Mouse (Mus musculus) liver, embryonic 12.5 days (tissue): Measurements from ENCODE around the gene Aup1. TPM values are rescaled to one million over a fixed set of nuclear protein-coding genes. Genes with fewer than 3 reads are reported as not detected.

Experiments used
- ATAC-seq: fragments of 200-750 bp; cut with Nextera tagmentation; 2 replicates; pipeline ENCODE4 v1.8.0; 2017; ENCODE audit warnings: moderate number of reproducible peaks, mild to moderate bottlenecking, moderate library complexity
- H3K27ac ChIP-seq: fragments of 300-500 bp; sonication (generic); 2 replicates; pipeline ENCODE4 v1.5.1; 2016; ENCODE audit warnings: mild to moderate bottlenecking
- H3K27me3 ChIP-seq: fragments of 300-500 bp; sonication (generic); replicated peaks from 2 replicates; pipeline ENCODE4 v1.6.1; 2016; ENCODE audit warnings: mild to moderate bottlenecking, moderate library complexity
- H3K36me3 ChIP-seq: fragments of 300-500 bp; sonication (generic); 2 replicates; pipeline ENCODE4 v1.6.1; 2016; ENCODE audit warnings: mild to moderate bottlenecking, moderate library complexity
- H3K4me1 ChIP-seq: fragments of 300-500 bp; sonication (generic); 2 replicates; pipeline ENCODE4 v1.6.1; 2016
- H3K4me2 ChIP-seq: fragments of 300-500 bp; sonication (generic); 2 replicates; pipeline ENCODE4 v1.6.1; 2016; ENCODE audit warnings: mild to moderate bottlenecking, moderate library complexity
- H3K4me3 ChIP-seq: fragments of 300-500 bp; sonication (generic); 2 replicates; pipeline ENCODE4 v1.5.1; 2016; ENCODE audit warnings: mild to moderate bottlenecking, moderate library complexity
- H3K9ac ChIP-seq: fragments of 300-500 bp; sonication (generic); 2 replicates; pipeline ENCODE4 v1.6.1; 2016; ENCODE audit warnings: mild to moderate bottlenecking, moderate library complexity
- H3K9me3 ChIP-seq: fragments of 300-500 bp; sonication (generic); replicated peaks from 2 replicates; pipeline ENCODE4 v1.6.1; 2016; ENCODE audit warnings: mild to moderate bottlenecking, moderate library complexity
- WGBS: fragments of 180-500 bp; shearing (Covaris S2); methylation state at CpG from one replicate; pipeline ENCODE4 v1.1.7; 2016; ENCODE audit not compliant: insufficient replicate concordance; 5-methylcytosine and 5-hydroxymethylcytosine counted together
- polyA plus RNA-seq: library from polyadenylated mRNA; unstranded; fragments of >200 nt; fragmentation: Nextera tagmentation; extraction: Ambion mirVana; gene quantifications from 2 replicates; pipeline ENCODE4 v1.2.1, GENCODE M21; 2016

Gene Aup1
- polyA plus RNA-seq, 1 experiment from 2014 or later, result 233 TPM

DNA sequence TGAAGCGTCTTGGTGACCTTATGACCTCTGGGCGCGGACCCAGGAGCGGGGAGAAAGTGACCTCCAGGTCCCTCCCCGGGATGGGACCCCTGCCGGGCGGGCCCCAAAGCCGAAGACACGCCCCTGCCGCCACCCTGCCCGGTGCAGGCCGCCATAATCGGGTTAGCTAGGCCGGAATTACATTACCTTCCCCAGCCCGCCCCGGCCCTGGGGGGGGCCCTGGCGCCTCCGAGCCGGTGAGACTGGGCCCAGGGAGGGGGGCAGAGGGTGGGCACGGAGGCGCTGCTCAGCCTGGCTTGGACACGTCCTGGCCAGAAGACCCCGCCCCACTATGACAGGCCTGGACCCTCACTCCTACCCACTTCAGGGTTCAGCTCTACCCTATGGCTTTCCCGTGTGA is 16.9 kb downstream of the Aup1 start:
- H3K4me3 ChIP-seq, result 0 out of 2 replicates have a peak overlapping the region, but pooled peaks have one; percentile 11
- WGBS, result 2% methylated on average over 21 of the region's 24 CpGs
- H3K4me2 ChIP-seq, result peak overlapping the region; percentile 36
- H3K36me3 ChIP-seq, result no peaks in the 10 kb centered on the region
- no peak overlapping the region for H3K9ac ChIP-seq
- no peak for ATAC-seq
- no peak overlapping the region for H3K27ac ChIP-seq
- peaks cover 100% of the 10 kb centered on the region for H3K27me3 ChIP-seq
- peaks cover 33% of the 10 kb centered on the region for H3K4me1 ChIP-seq
- H3K9me3 ChIP-seq, result no peaks in the 10 kb centered on the region

DNA sequence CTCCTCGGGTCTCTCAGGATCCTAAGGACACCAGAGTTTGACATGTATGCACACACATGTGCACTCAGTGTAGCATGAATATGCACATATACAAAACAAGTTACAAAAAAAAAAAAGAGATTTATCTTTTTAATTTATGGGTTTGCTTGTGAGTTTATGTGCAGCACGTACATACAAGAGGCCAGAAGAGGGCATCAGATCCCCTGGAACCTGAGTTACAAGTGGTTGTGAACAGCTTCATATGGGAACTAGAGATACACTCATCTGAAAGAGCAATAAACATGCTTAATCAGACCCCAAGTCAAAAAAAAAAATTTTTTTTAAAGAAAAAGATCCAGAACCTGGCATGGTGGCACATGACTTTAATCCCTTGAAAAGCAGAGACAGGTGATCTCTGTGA is 20.7 kb downstream of the Aup1 start:
- WGBS, result 23% methylated on average over 2 of the region's 2 CpGs
- no peak overlapping the region for H3K4me2 ChIP-seq
- H3K27ac ChIP-seq, result no peak overlapping the region
- peaks cover 35% of the 10 kb centered on the region for H3K4me1 ChIP-seq
- no peak overlapping the region for H3K4me3 ChIP-seq
- ATAC-seq, result no peak
- H3K9ac ChIP-seq, result no peak overlapping the region
- H3K36me3 ChIP-seq, result peaks cover 6% of the 10 kb centered on the region
- H3K27me3 ChIP-seq, result peaks cover 76% of the 10 kb centered on the region
- H3K9me3 ChIP-seq, result no peaks in the 10 kb centered on the region

DNA sequence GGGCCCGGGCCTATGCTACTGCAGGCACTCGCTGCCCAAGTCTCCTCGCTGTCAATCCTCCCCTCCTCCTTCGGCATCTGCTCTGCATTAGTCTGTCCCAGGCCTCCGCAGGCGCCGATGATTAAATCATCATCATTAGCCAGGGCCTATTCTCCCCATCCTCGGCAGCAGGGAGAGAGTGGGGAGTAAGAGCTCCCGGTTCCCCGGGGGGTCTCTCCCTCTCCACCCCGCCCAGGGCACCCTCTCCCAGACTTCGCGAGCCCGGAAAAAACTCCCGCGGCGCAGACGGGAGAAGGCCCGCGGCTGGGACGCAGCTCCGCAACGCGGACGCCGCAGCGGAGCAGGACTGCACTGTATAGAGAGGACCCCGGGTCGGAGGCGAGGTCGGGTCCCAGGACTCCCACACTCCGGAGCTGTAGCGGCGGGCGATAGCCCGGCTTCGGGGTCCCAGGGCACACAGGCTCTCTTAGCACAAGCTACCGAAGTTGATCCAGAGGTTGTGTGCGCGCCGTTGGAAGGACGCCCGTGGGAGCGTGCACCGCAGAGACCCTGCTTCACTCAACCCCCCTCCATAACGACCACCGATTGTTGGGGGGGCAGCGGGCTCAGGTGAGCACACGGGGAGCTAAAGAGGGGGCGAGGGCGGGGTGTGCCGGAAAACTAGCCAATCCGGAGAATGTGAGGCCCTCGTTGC is 23.5 kb downstream of the Aup1 start, which contains the start of gene Pcgf1:
Gene Pcgf1, plus strand, starts transcription at position 240 of the 694 bp plus-strand sequence.
- peaks cover 27% of the 10 kb centered on the region for H3K4me1 ChIP-seq
- H3K27me3 ChIP-seq, result peaks cover 58% of the 10 kb centered on the region
- ATAC-seq, result peak; percentile 56
- peak within 1 kb of the TSS; percentile 85 for H3K27ac ChIP-seq
- no peaks in the 10 kb centered on the region for H3K9me3 ChIP-seq
- peaks cover 32% of the 10 kb centered on the region for H3K36me3 ChIP-seq
- peak within 1 kb of the TSS; percentile 78 for H3K9ac ChIP-seq
- peak within 1 kb of the TSS; percentile 78 for H3K4me3 ChIP-seq
- WGBS, result under 1% methylated on average over 54 of the region's 54 CpGs
- peak within 1 kb of the TSS; percentile 83 for H3K4me2 ChIP-seq

DNA sequence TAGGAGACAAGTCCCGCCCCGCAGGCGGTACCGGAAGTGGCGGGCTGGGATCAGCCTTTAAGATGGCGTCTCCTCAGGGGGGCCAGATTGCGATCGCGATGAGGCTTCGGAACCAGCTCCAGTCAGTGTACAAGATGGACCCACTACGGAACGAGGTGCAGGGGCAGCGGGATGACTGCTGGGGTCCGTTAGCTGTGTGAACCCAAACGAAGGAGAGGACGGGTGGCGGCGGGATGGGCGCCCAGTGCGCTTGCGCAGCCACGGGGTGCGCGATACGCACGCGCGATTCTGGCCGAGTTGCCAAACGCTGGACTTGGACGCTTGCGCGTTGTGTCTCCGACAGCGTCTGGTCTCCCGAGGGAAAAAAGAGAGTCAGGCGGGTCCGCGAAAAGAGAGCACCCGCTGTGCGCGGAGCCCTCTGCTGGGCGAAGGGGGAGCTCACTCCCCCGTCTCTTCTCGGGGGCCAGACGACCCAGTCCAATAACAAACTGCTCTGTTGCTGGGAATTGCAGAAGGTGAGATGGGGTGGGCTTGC is 24.1 kb downstream of the Aup1 start:
- under 1% methylated on average over 46 of the region's 46 CpGs for WGBS
- peak overlapping the region; percentile 83 for H3K4me2 ChIP-seq
- peaks cover 58% of the 10 kb centered on the region for H3K27me3 ChIP-seq
- ATAC-seq, result peak; percentile 90
- H3K36me3 ChIP-seq, result peaks cover 32% of the 10 kb centered on the region
- peak overlapping the region; percentile 85 for H3K27ac ChIP-seq
- no peaks in the 10 kb centered on the region for H3K9me3 ChIP-seq
- H3K4me3 ChIP-seq, result peak overlapping the region; percentile 78
- H3K4me1 ChIP-seq, result peaks cover 27% of the 10 kb centered on the region
- peak overlapping the region; percentile 78 for H3K9ac ChIP-seq

DNA sequence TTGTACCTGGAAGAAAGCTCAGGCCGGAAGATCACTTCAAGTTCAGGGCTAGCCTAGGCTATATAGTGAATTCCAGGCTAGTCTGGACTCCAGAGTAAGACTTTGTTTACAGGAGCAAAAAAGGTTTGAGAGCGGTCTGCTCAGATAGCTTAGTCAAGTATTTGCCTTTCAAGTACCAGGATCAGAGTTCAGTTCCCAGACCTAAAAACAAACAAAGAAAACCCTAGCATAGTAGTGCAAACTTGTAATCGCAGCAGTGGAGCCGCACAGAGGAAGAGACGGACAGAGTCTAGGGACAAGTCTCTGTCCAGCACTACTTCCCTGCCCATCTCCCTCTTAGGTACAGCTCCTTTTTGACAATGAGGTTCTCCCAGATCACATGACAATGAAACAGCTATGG is 25.9 kb downstream of the Aup1 start:
- H3K36me3 ChIP-seq, result peaks cover 32% of the 10 kb centered on the region
- H3K4me1 ChIP-seq, result peaks cover 27% of the 10 kb centered on the region
- H3K4me2 ChIP-seq, result no peak overlapping the region
- ATAC-seq, result no peak
- H3K27me3 ChIP-seq, result peaks cover 58% of the 10 kb centered on the region
- H3K4me3 ChIP-seq, result no peak overlapping the region
- WGBS, result 83% methylated on average over 5 of the region's 5 CpGs
- no peak overlapping the region for H3K27ac ChIP-seq
- no peaks in the 10 kb centered on the region for H3K9me3 ChIP-seq
- no peak overlapping the region for H3K9ac ChIP-seq

DNA sequence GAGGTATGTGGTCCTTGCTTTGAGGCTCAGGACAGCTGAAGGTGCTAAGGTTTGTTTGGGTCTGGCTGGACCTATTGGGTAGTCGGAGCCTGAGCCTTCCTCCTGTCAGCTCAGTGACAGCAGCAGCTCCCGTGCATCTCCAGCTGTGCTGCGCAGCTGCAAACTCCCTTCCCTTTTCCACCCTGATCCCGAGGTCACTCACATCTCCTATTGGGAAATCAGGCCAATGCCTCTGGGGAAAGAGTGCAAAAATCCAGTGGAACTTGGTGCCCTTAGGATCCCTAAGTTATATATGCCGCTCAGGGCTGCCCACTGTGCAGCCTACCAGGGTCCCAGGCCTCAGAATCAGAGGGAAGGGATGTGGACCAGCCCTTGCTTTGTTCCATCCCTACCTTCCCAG is 29.2 kb downstream of the Aup1 start:
- Histone ChIP-seq H3K27ac (no peak overlapping the region), H3K4me1 (peaks cover 36% of the 10 kb centered on the region), H3K4me2 (no peak overlapping the region), H3K9me3 (no peaks in the 10 kb centered on the region), H3K27me3 (peaks cover 67% of the 10 kb centered on the region), H3K36me3 (peaks cover 32% of the 10 kb centered on the region), H3K9ac (no peak overlapping the region), H3K4me3 (no peak overlapping the region)
- ATAC-seq, result no peak
- WGBS, result 25% methylated on average over 5 of the region's 5 CpGs

DNA sequence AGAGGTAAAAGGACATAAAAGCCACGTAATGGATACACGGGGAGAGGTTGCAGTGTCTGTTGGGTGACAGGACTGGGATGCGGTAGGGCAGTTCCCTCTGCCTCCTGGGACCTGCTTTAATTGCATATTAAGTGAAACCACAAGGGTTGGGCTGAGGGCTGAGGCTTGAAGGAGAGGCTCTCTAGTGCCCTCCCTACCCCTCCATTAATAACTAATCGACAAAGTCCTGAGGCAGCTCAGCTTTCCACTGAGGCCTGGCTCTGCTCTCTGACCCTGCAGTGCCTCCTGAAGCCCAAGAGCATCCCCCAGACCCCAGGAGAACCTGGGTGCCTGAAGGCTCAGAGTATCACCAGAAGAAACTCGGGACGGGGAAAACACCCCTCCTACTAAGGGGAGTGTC is 30.2 kb downstream of the Aup1 start:
- no peak for ATAC-seq
- Histone ChIP-seq H3K36me3 (peaks cover 31% of the 10 kb centered on the region), H3K27ac (no peak overlapping the region), H3K9me3 (no peaks in the 10 kb centered on the region), H3K27me3 (peaks cover 77% of the 10 kb centered on the region), H3K9ac (no peak overlapping the region), H3K4me3 (no peak overlapping the region), H3K4me2 (no peak overlapping the region), H3K4me1 (peaks cover 28% of the 10 kb centered on the region)
- WGBS, result 22% methylated on average over 6 of the region's 6 CpGs

DNA sequence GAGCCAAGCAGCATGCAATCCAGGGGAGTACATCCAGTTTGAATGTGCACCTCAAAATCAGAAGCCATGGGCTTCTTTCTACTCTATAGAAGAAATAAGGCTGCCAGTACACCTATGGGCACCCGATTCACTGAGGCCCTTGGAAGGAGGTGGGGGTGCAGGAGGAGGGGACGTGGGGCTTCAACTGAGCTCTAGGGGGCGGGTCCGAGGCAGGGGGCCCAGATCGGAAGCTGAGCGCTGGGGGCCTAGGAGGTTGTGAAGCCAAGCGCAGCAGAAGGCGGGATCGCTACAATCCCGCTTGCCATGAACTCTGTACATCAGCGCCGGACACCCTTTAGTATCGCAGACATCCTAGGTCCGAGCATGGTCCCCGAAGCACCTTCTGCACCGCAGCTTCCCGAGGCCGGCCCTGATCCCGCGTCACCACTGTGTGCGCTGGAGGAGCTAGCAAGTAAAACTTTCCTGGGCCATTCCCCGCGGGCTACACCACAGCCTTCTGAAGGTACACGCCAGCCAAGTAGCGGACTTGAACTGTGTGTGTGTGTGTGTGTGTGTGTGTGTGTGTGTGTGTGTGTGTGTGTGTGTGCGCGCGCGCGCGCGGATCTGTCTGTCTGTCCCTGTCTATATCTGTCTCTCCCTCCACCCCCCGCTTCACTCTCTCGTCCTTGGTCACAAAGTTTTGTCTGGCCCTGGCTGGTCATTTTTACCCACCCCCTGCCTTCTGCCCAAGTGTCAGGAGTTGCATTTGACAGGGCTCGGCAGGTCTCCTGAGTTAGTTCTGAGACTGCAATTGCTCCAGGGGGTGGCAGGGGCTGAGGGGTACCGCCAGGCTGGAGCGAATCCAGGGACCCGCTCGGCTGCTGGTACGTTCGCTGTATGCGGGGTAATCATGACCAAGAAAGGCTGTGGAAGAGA is 32.1 kb downstream of the Aup1 start, which contains the start of gene Lbx2:
Gene Lbx2, plus strand, starts transcription at position 247 of the 915 bp plus-strand sequence.
- peaks cover 95% of the 10 kb centered on the region for H3K27me3 ChIP-seq
- H3K27ac ChIP-seq, result no peak within 1 kb of the TSS
- no peak within 1 kb of the TSS for H3K9ac ChIP-seq
- 0 out of 2 replicates have a peak, but pooled peaks have one; percentile 30 for ATAC-seq
- H3K9me3 ChIP-seq, result no peaks in the 10 kb centered on the region
- H3K36me3 ChIP-seq, result peaks cover 12% of the 10 kb centered on the region
- peak within 1 kb of the TSS; percentile 56 for H3K4me2 ChIP-seq
- WGBS, result 2% methylated on average over 35 of the region's 42 CpGs
- peak within 1 kb of the TSS; percentile 29 for H3K4me3 ChIP-seq
- H3K4me1 ChIP-seq, result peaks cover 15% of the 10 kb centered on the region; the same call in 1 of the 2 replicates

DNA sequence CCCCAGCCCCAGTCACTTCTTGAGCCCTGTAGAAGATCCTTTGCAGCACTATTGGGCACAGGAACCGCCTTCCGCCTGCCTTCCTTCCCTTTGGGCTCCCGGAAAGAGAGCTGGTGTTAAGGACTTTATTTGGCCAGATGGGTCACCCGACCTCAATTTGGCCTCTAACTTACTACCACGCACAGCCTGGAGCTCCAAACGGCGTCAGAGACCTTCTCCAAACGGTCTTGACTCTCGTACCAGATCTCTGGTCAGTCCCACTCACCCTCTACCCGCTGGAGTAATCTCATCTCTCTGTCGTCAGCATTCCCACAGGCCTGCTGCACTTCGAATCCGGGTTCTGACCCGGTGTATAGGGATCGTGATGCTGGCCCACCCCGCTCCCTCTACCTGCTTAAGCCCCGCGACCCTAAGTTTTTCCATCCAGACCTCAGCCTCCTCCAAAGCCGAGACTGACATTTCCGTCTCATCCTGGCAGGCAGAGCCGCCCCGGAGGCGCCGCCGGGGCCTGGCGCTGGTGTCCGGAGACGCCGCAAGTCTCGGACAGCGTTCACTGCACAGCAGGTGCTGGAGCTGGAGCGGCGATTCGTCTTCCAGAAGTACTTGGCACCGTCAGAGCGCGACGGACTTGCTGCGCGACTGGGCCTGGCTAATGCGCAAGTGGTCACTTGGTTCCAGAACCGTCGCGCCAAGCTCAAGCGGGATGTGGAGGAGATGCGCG is 33.0 kb downstream of the Aup1 start:
- 3% methylated on average over 47 of the region's 47 CpGs for WGBS

DNA sequence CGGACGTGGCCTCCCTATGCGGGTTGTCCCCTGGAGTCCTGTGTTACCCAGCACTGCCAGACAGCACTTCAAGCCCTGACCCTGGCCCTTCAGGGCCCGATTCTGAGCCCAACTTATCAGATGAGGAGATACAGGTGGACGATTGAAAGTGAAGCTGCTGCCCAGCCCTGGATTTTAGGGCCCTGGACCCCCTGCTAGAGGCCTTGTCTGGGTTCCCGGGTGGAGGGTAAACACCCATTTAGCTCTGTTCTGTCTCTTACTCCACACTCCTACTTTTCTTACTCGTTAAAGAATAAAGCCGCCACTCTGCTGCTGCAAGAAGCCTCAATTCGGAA is 33.6 kb downstream of the Aup1 start:
- no peak overlapping the region for H3K9ac ChIP-seq
- peak overlapping the region; percentile 56 for H3K4me2 ChIP-seq
- H3K36me3 ChIP-seq, result no peaks in the 10 kb centered on the region
- no peaks in the 10 kb centered on the region for H3K9me3 ChIP-seq
- peaks cover 15% of the 10 kb centered on the region; the same call in 1 of the 2 replicates for H3K4me1 ChIP-seq
- H3K4me3 ChIP-seq, result peak overlapping the region; percentile 29
- no peak for ATAC-seq
- peaks cover 98% of the 10 kb centered on the region for H3K27me3 ChIP-seq
- WGBS, result 16% methylated on average over 9 of the region's 9 CpGs
- H3K27ac ChIP-seq, result no peak overlapping the region

More for the DNA sequence above, 33.0 kb downstream of the Aup1 start:
- H3K4me2 ChIP-seq, result peak overlapping the region; percentile 56
- no peak overlapping the region for H3K9ac ChIP-seq
- H3K36me3 ChIP-seq, result peaks cover 4% of the 10 kb centered on the region
- peaks cover 98% of the 10 kb centered on the region for H3K27me3 ChIP-seq
- peak overlapping the region; percentile 29 for H3K4me3 ChIP-seq
- no peak overlapping the region for H3K27ac ChIP-seq
- ATAC-seq, result no peak
- H3K4me1 ChIP-seq, result peaks cover 15% of the 10 kb centered on the region; the same call in 1 of the 2 replicates
- no peaks in the 10 kb centered on the region for H3K9me3 ChIP-seq

DNA sequence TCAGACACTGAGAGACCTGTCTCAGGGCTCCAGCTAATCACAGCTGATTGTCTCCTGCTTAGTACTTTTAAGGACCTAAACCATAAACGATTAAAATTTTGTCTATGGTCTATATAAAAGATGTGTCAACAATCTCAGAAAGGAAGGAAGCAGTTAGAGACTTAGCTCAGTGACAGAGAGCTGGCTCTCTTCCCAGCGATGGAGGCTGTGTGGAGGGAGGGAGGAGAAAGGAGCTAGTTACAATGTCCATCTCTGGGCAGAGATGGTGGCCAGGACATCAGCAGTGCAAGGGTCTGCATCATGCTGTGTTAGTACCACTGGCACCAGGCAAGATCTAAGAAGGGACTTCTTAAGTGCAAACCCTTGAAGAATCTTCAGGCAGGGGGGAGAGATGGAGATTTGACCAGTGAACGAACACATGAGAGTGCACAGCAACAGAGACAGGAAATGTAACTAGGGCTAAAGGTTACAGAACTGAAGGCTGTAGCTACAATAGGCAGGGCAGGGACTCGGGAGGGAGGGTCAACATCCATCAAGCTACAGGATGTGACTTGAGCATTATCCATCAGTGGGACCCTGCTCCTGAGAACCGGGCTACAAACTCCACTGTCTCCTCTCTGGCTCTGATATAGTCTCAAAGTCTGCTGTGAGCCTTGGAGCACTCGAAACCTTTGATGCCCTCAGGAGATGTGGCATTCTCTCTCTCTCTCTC is 38.3 kb downstream of the Aup1 start:
- Histone ChIP-seq H3K4me2 (no peak overlapping the region), H3K4me1 (no peaks in the 10 kb centered on the region; the same call in 1 of the 2 replicates), H3K36me3 (no peaks in the 10 kb centered on the region), H3K27ac (no peak overlapping the region), H3K27me3 (peaks cover 80% of the 10 kb centered on the region), H3K4me3 (no peak overlapping the region), H3K9me3 (no peaks in the 10 kb centered on the region), H3K9ac (no peak overlapping the region)
- 19% methylated on average over 6 of the region's 6 CpGs for WGBS
- ATAC-seq, result no peak
